Mouse (Mus musculus): ENCODE results near the gene Oxgr1. TPM values are rescaled to one million over a fixed set of nuclear protein-coding genes. Genes with fewer than 3 reads are reported as not detected.

Oxgr1 gene
- polyA plus RNA-seq, 1 experiment from 2014 or later = not detected

DNA sequence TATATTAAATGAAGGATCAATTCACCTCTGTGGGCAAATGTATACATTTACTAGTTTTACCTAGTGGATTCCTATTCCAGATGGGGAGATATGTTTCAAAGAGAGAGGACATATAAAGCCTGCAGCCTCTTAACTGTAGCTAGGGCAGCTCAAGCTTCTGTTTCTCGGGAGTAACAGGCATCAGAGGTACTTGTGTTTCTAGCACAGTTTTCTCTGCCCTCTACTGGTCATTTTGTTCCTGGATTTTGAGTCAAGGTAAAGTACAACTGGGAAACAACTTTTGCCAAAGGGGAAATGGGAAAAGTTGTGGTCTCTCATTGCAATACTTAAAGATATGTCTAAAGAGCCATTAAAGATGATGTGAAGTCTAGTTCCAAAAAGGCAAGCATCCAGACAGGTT, 37.1 kb downstream of the Oxgr1 start:
- DNase-seq (ENCODE audit: low spot score) = peak; percentile 36

DNA sequence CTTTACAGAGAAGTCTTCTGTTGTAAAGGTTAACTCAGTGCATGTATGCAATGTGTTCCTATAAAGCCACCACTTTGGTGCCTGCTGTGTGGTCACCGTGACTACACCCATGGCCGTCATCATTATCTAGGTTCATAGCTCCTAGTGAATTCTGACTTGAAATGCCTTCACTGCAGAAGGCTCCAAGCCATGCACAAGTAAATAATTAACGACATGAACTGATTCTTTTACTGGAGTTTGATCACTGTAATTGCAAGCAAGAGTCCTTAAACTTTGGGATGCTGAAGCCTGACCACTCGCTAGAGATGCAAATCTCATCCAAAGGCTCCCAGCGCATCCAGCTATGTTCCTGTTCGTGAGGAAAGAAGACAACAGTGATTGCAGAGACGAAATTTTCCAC, 38.6 kb downstream of the Oxgr1 start:
- no peak for TF ChIP-seq EP300 (IDR thresholded peaks at IDR 0.05)
- no peak for TF ChIP-seq CTCF (IDR thresholded peaks at IDR 0.05)
- Histone ChIP-seq H3K27ac (ENCODE audit: low read length) (no peak overlapping the region), H3K4me2 (replicated peaks; ENCODE audit: low read depth, low read length) (no peak overlapping the region), H3K27me3 (replicated peaks; ENCODE audit: insufficient read depth, low read length) (no peaks in the 10 kb centered on the region), H3K36me3 (ENCODE audit: insufficient read depth, low read length) (no peaks in the 10 kb centered on the region), H3K9ac (replicated peaks; ENCODE audit: low read depth) (no peak overlapping the region), H3K4me3 (ENCODE audit: low read depth, low read length) (no peak overlapping the region), H3K9me3 (ENCODE audit: low read length) (no peaks in the 10 kb centered on the region), H3K4me1 (ENCODE audit: insufficient read depth, low read depth, low read length) (no peaks in the 10 kb centered on the region)
- DNase-seq (ENCODE audit: low spot score) (no peak), ATAC-seq (no peak)
- 86% methylated on average over 7 of the region's 7 CpGs for WGBS

More for the DNA sequence above, 37.1 kb downstream of the Oxgr1 start:
- 9% methylated on average over 1 of the region's 1 CpGs for WGBS
- no peaks in the 10 kb centered on the region for H3K27me3 ChIP-seq (replicated peaks; ENCODE audit: insufficient read depth, low read length)
- H3K9ac ChIP-seq (replicated peaks; ENCODE audit: low read depth) = no peak overlapping the region
- H3K27ac ChIP-seq (ENCODE audit: low read length) = no peak overlapping the region
- no peak overlapping the region for H3K4me2 ChIP-seq (replicated peaks; ENCODE audit: low read depth, low read length)
- H3K9me3 ChIP-seq (ENCODE audit: low read length) = no peaks in the 10 kb centered on the region
- H3K4me1 ChIP-seq (ENCODE audit: insufficient read depth, low read depth, low read length) = no peaks in the 10 kb centered on the region
- no peak for ATAC-seq
- TF ChIP-seq EP300 (IDR thresholded peaks at IDR 0.05) = no peak
- TF ChIP-seq CTCF (IDR thresholded peaks at IDR 0.05) = peak; percentile 63
- H3K36me3 ChIP-seq (ENCODE audit: insufficient read depth, low read length) = no peaks in the 10 kb centered on the region
- no peak overlapping the region for H3K4me3 ChIP-seq (ENCODE audit: low read depth, low read length)

DNA sequence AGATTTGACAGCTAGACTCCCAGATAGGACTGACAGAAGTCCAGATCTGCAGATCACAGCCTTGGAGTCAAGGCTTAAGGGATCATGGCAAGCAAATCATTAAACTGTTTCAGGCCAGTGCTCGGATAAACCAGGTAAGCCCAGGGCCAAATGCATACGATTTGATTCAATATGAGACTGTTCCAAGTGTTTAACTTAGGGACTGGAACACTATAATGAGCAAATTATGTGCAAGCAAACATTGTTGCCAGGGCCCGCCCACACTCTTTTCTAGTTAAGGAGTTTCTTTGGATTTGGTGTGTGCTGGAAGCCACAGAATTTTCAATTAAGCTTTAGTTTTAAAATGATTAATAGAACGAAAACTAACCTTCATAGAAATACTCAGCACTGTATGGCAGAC, 39.6 kb downstream of the Oxgr1 start:
- Histone ChIP-seq H3K4me1 (ENCODE audit: insufficient read depth, low read depth, low read length) (no peaks in the 10 kb centered on the region), H3K9me3 (ENCODE audit: low read length) (no peaks in the 10 kb centered on the region), H3K4me3 (ENCODE audit: low read depth, low read length) (no peak overlapping the region), H3K36me3 (ENCODE audit: insufficient read depth, low read length) (no peaks in the 10 kb centered on the region), H3K4me2 (replicated peaks; ENCODE audit: low read depth, low read length) (no peak overlapping the region), H3K9ac (replicated peaks; ENCODE audit: low read depth) (no peak overlapping the region), H3K27ac (ENCODE audit: low read length) (no peak overlapping the region), H3K27me3 (replicated peaks; ENCODE audit: insufficient read depth, low read length) (no peaks in the 10 kb centered on the region)
- no peak for TF ChIP-seq CTCF (IDR thresholded peaks at IDR 0.05)
- no peak for TF ChIP-seq EP300 (IDR thresholded peaks at IDR 0.05)
- no peak for DNase-seq (ENCODE audit: low spot score)
- WGBS = 64% methylated on average over 4 of the region's 4 CpGs
- no peak for ATAC-seq

DNA sequence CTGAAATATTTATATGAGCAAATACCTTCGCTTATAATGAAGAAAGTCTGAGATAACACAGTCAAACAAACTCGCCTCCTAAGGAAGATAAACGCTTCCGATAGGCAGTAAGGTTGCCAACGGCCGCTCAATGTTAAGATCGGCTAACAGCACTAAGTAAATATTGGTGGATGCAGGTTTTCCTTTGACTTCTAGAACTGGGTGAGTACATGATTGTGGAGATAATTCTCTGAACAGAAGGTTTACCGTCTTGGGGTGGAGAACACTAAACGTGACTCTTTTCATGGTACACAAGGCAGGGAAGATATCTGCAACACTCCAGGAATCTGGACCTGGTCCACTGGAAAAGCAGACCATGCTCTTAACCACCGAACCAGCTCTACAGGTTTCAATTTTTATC, 52.6 kb downstream of the Oxgr1 start:
- 9% methylated on average over 10 of the region's 10 CpGs for WGBS
- Histone ChIP-seq H3K9ac (replicated peaks; ENCODE audit: low read depth) (no peak overlapping the region), H3K9me3 (ENCODE audit: low read length) (no peaks in the 10 kb centered on the region), H3K4me3 (ENCODE audit: low read depth, low read length) (no peak overlapping the region), H3K27ac (ENCODE audit: low read length) (peak overlapping the region; percentile 17; the same call in 1 of the 2 replicates), H3K4me1 (ENCODE audit: insufficient read depth, low read depth, low read length) (no peaks in the 10 kb centered on the region; the same call in 1 of the 2 replicates), H3K4me2 (replicated peaks; ENCODE audit: low read depth, low read length) (no peak overlapping the region), H3K27me3 (replicated peaks; ENCODE audit: insufficient read depth, low read length) (no peaks in the 10 kb centered on the region), H3K36me3 (ENCODE audit: insufficient read depth, low read length) (no peaks in the 10 kb centered on the region)
- no peak for DNase-seq (ENCODE audit: low spot score)
- TF ChIP-seq EP300 (IDR thresholded peaks at IDR 0.05) (no peak), CTCF (IDR thresholded peaks at IDR 0.05) (no peak)
- ATAC-seq = no peak; the same call in 1 of the 2 replicates

- WGBS = 14% methylated on average over 7 of the region's 7 CpGs
- H3K27ac ChIP-seq (ENCODE audit: low read length) = peak overlapping the region; percentile 71
- no peaks in the 10 kb centered on the region; the same call in 1 of the 2 replicates for H3K4me1 ChIP-seq (ENCODE audit: insufficient read depth, low read depth, low read length)
- no peak for TF ChIP-seq CTCF (IDR thresholded peaks at IDR 0.05)
- peak; percentile 67; the same call in 1 of the 2 replicates for TF ChIP-seq EP300 (IDR thresholded peaks at IDR 0.05)
- ATAC-seq (peak; percentile 97), DNase-seq (ENCODE audit: low spot score) (peak; percentile 94)
- no peaks in the 10 kb centered on the region for H3K27me3 ChIP-seq (replicated peaks; ENCODE audit: insufficient read depth, low read length)
- H3K9me3 ChIP-seq (ENCODE audit: low read length) = no peaks in the 10 kb centered on the region
- H3K9ac ChIP-seq (replicated peaks; ENCODE audit: low read depth) = no peak overlapping the region
- no peak overlapping the region for H3K4me2 ChIP-seq (replicated peaks; ENCODE audit: low read depth, low read length)
- H3K4me3 ChIP-seq (ENCODE audit: low read depth, low read length) = no peak overlapping the region
- no peaks in the 10 kb centered on the region for H3K36me3 ChIP-seq (ENCODE audit: insufficient read depth, low read length)
These were observed 53.1 kb downstream of the Oxgr1 start for GRCm38 (mm10) chr14:119988937-119989645.

DNA sequence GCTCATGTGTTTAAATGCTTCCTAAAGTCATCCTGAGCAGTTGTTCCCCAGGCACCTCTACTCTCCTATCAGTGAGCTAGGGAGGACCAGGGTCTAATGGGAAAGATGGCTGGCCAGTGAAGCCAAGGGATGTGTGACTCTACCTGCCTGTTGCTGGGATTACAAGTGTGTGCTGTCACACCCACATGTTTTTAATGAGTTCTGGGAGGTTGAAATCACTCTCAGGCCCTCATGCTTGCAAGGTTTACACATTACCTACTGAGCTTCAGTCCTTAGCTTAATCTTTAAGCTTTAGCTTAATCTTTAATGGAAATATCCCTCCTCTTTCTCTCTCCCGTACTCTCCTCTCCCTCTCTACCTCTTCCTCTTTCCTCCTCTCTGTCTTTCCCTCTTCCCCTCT, 55.0 kb downstream of the Oxgr1 start:
- 61% methylated on average over 1 of the region's 1 CpGs for WGBS
- no peak for DNase-seq (ENCODE audit: low spot score)
- no peak for ATAC-seq
- no peaks in the 10 kb centered on the region for H3K27me3 ChIP-seq (replicated peaks; ENCODE audit: insufficient read depth, low read length)
- H3K4me1 ChIP-seq (ENCODE audit: insufficient read depth, low read depth, low read length) = no peaks in the 10 kb centered on the region; the same call in 1 of the 2 replicates
- no peak overlapping the region for H3K9ac ChIP-seq (replicated peaks; ENCODE audit: low read depth)
- H3K4me2 ChIP-seq (replicated peaks; ENCODE audit: low read depth, low read length) = no peak overlapping the region
- no peaks in the 10 kb centered on the region for H3K36me3 ChIP-seq (ENCODE audit: insufficient read depth, low read length)
- no peak overlapping the region for H3K27ac ChIP-seq (ENCODE audit: low read length)
- no peaks in the 10 kb centered on the region for H3K9me3 ChIP-seq (ENCODE audit: low read length)
- no peak overlapping the region for H3K4me3 ChIP-seq (ENCODE audit: low read depth, low read length)
- no peak for TF ChIP-seq CTCF (IDR thresholded peaks at IDR 0.05)
- no peak for TF ChIP-seq EP300 (IDR thresholded peaks at IDR 0.05)
